In the genomic region with DNA sequence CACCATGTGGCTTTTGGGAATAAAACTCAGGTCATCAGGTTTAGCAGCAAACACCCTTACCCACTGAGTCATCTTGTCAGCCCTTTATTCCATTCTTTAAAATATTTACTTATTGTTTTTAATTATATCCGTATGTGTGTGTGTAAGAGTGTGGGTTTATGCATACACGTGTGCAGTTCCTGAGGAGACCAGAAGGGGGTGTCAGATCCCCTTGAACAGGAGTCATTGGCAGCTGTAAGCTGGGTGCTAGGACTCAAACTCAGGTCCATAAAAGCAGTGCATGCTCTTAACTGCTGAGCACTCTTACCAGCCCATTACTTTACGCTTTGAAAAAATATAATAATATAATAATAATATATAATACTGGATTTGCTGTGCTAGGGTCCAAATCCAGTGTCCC, we compare ENCODE assay signal across 30 mouse cellular contexts. TPM values are rescaled to one million over a fixed set of nuclear protein-coding genes. Genes with fewer than 3 reads are reported as not detected.
"Had no signal": no experiment of that assay in that cellular context is flagged by ENCODE, and none has a peak within 500 bp of the region (broad histone marks: within the 10 kb centered on the region; RNA-seq: fewer than 3 reads in every experiment).

No protein-coding gene starts in this region.

- H3K27ac ChIP-seq: kidney, embryonic 15.5 days; limb, embryonic 12.5 days; limb, embryonic 15.5 days; liver, embryonic 14.5 days; lung, embryonic 15.5 days; midbrain, embryonic 15.5 days; neural tube, embryonic 12.5 days; neural tube, embryonic 15.5 days; stomach, embryonic 15.5 days had no signal

- ATAC-seq: intestine, postnatal 0 days; liver, postnatal 0 days; midbrain, embryonic 15.5 days had no signal

- H3K4me2 ChIP-seq: kidney, embryonic 15.5 days; limb, embryonic 12.5 days; limb, embryonic 15.5 days; liver, embryonic 11.5 days; lung, embryonic 15.5 days; midbrain, embryonic 11.5 days; midbrain, embryonic 15.5 days; neural tube, embryonic 12.5 days; neural tube, embryonic 15.5 days; stomach, embryonic 15.5 days had no signal

- DNase-seq: kidney, adult 2 months; kidney, postnatal 10 days; kidney, postnatal 36 days; liver, postnatal 0 days; lung, postnatal 10 days; lung, postnatal 4 days; right cerebral cortex, adult 18-20 months; right cerebral cortex, postnatal 14 days; right cerebral cortex, postnatal 4 days; thymus, adult 2 months; thymus, postnatal 14 days; thymus, postnatal 4 days had no signal

- H3K9me3 ChIP-seq: kidney, embryonic 15.5 days; lung, embryonic 15.5 days; neural tube, embryonic 12.5 days; stomach, embryonic 15.5 days had no signal

- H3K36me3 ChIP-seq: kidney, embryonic 15.5 days; limb, embryonic 12.5 days; limb, embryonic 15.5 days; lung, embryonic 15.5 days; midbrain, embryonic 15.5 days; neural tube, embryonic 12.5 days; neural tube, embryonic 15.5 days; stomach, embryonic 15.5 days had no signal

- H3K9ac ChIP-seq: kidney, embryonic 15.5 days; limb, embryonic 12.5 days; limb, embryonic 15.5 days; liver, embryonic 14.5 days; liver, postnatal 0 days; lung, embryonic 15.5 days; midbrain, embryonic 15.5 days; neural tube, embryonic 12.5 days; neural tube, embryonic 15.5 days; stomach, embryonic 15.5 days had no signal

- H3K4me3 ChIP-seq: kidney, embryonic 15.5 days; limb, embryonic 12.5 days; limb, embryonic 15.5 days; lung, embryonic 15.5 days; midbrain, embryonic 15.5 days; neural tube, embryonic 12.5 days; neural tube, embryonic 15.5 days; stomach, embryonic 15.5 days had no signal

- H3K27me3 ChIP-seq: kidney, embryonic 15.5 days; limb, embryonic 12.5 days; limb, embryonic 15.5 days; lung, embryonic 15.5 days; midbrain, embryonic 15.5 days; neural tube, embryonic 12.5 days; neural tube, embryonic 15.5 days; stomach, embryonic 15.5 days had no signal

- H3K4me1 ChIP-seq: kidney, embryonic 15.5 days; lung, embryonic 15.5 days; midbrain, embryonic 15.5 days; neural tube, embryonic 12.5 days; neural tube, embryonic 15.5 days; stomach, embryonic 15.5 days had no signal

RNA-seq across cellular contexts. Expression of a gene that starts 54.6 kb away (rescaled TPM):
- total RNA-seq: layer of hippocampus, postnatal 14 days; left cerebral cortex, adult 18-20 months; left cerebral cortex, postnatal 10 days; left cerebral cortex, postnatal 36 days; megakaryocyte progenitor cell, adult 5-6 weeks; megakaryocyte-erythroid progenitor cell, adult 5-6 weeks had no signal
- polyA plus RNA-seq: intestine, postnatal 0 days; kidney, adult 2 months; kidney, embryonic 15.5 days; limb, embryonic 12.5 days; limb, embryonic 15.5 days; liver, embryonic 11.5 days; liver, embryonic 14.5 days; liver, postnatal 0 days; lung, embryonic 15.5 days; midbrain, embryonic 11.5 days; midbrain, embryonic 15.5 days; neural tube, embryonic 12.5 days; neural tube, embryonic 15.5 days; stomach, embryonic 15.5 days; thymus, adult 2 months had no signal
